Mouse (Mus musculus): ENCODE data around the gene Tmem135. TPM values are rescaled to one million over a fixed set of nuclear protein-coding genes. Genes with fewer than 3 reads are reported as not detected.

Gene Tmem135
- polyA plus RNA-seq, 1 experiment from 2014 or later: 22.9 TPM

DNA sequence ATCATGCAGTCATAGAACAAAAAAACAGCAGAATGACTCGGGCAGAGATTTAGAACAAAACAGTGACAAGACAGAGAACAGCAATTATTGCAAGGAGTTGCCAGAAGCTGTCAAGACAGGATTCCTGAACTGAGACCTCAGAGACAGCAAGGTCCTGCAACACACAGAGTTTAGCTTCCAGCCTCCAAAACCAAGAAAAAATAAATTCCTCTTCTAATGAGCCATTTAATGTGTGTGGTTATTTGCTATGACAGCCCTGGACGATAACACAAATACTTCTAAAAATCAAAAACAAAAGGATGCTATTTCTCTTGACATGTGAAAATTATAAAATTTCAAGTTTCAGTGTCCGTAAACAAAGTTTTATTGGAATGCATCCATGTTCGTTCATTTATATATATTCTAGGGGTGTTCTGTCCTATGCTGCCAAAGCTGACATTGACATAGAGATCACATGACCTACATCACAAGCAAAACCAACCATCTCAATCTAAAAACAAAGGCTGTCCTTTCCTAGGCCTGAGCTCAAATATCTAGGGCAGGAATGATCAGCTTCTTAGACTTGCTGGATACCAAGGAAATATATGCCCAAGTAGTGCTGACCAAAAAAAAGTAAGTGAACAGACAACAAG, 146.0 kb downstream of the Tmem135 start:
- no peak overlapping the region for H3K9ac ChIP-seq
- no peak for ATAC-seq (ENCODE audit: low FRiP score, low read depth)
- no peaks in the 10 kb centered on the region for H3K36me3 ChIP-seq
- H3K9me3 ChIP-seq: no peaks in the 10 kb centered on the region
- peaks cover 12% of the 10 kb centered on the region; the same call in 1 of the 2 replicates for H3K4me1 ChIP-seq
- H3K27ac ChIP-seq: no peak overlapping the region
- no peak overlapping the region for H3K4me3 ChIP-seq
- no peaks in the 10 kb centered on the region for H3K27me3 ChIP-seq
- H3K4me2 ChIP-seq (replicated peaks): no peak overlapping the region
- WGBS: 54% methylated on average over 4 of the region's 4 CpGs

DNA sequence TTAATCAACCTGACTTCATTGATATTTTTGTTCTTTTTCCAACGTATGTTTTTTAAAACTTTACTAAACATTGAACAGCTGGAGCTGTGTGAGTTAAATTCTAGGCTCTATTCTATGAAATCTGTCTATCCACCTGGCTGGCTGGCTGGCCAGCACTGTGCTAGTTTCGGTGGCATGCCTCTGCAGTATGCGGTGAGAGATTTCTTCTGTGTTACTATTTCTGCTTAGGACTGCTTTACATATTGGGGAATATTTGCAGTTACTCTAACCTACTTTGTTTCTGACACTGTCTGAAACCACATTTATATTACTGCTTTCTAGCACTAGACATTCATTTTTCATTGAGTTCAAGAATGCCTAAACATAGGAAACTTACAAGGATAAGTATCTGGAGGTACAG, 150.2 kb downstream of the Tmem135 start:
- 75% methylated on average over 3 of the region's 3 CpGs for WGBS
- H3K9ac ChIP-seq: no peak overlapping the region
- H3K4me2 ChIP-seq (replicated peaks): no peak overlapping the region
- no peaks in the 10 kb centered on the region for H3K9me3 ChIP-seq
- H3K4me3 ChIP-seq: no peak overlapping the region
- no peaks in the 10 kb centered on the region for H3K27me3 ChIP-seq
- no peak for ATAC-seq (ENCODE audit: low FRiP score, low read depth)
- 0 out of 2 replicates have a peak, but pooled peaks cover 10% of the 10 kb centered on the region for H3K4me1 ChIP-seq
- H3K36me3 ChIP-seq: no peaks in the 10 kb centered on the region
- H3K27ac ChIP-seq: no peak overlapping the region

GRCm38 (mm10) chr7:89253317-89253716, 150.7 kb downstream of the Tmem135 start:
- Histone ChIP-seq H3K4me3 (no peak overlapping the region), H3K4me1 (0 out of 2 replicates have a peak, but pooled peaks cover 10% of the 10 kb centered on the region), H3K4me2 (replicated peaks) (no peak overlapping the region), H3K9ac (no peak overlapping the region), H3K9me3 (no peaks in the 10 kb centered on the region), H3K36me3 (no peaks in the 10 kb centered on the region), H3K27ac (no peak overlapping the region), H3K27me3 (no peaks in the 10 kb centered on the region)
- 59% methylated on average over 2 of the region's 2 CpGs for WGBS
- ATAC-seq (ENCODE audit: low FRiP score, low read depth): no peak

- no peak overlapping the region for H3K9ac ChIP-seq
- no peak overlapping the region for H3K27ac ChIP-seq
- H3K36me3 ChIP-seq: no peaks in the 10 kb centered on the region
- no peak for ATAC-seq (ENCODE audit: low FRiP score, low read depth)
- 0 out of 2 replicates have a peak, but pooled peaks cover 15% of the 10 kb centered on the region for H3K4me1 ChIP-seq
- H3K9me3 ChIP-seq: no peaks in the 10 kb centered on the region
- no peak overlapping the region for H3K4me2 ChIP-seq (replicated peaks)
- H3K4me3 ChIP-seq: no peak overlapping the region
- H3K27me3 ChIP-seq: no peaks in the 10 kb centered on the region
- 83% methylated on average over 4 of the region's 4 CpGs for WGBS
These were observed 152.1 kb downstream of the Tmem135 start for GRCm38 (mm10) chr7:89251880-89252453.

- Histone ChIP-seq H3K4me3 (no peak overlapping the region), H3K27ac (no peak overlapping the region), H3K27me3 (no peaks in the 10 kb centered on the region), H3K9me3 (no peaks in the 10 kb centered on the region), H3K9ac (no peak overlapping the region), H3K36me3 (no peaks in the 10 kb centered on the region), H3K4me1 (0 out of 2 replicates have a peak, but pooled peaks cover 16% of the 10 kb centered on the region), H3K4me2 (replicated peaks) (no peak overlapping the region)
- ATAC-seq (ENCODE audit: low FRiP score, low read depth): no peak
- 13% methylated on average over 7 of the region's 7 CpGs for whole genome bisulfite sequencing
These were observed 155.7 kb downstream of the Tmem135 start for GRCm38 (mm10) chr7:89248135-89248850.

DNA sequence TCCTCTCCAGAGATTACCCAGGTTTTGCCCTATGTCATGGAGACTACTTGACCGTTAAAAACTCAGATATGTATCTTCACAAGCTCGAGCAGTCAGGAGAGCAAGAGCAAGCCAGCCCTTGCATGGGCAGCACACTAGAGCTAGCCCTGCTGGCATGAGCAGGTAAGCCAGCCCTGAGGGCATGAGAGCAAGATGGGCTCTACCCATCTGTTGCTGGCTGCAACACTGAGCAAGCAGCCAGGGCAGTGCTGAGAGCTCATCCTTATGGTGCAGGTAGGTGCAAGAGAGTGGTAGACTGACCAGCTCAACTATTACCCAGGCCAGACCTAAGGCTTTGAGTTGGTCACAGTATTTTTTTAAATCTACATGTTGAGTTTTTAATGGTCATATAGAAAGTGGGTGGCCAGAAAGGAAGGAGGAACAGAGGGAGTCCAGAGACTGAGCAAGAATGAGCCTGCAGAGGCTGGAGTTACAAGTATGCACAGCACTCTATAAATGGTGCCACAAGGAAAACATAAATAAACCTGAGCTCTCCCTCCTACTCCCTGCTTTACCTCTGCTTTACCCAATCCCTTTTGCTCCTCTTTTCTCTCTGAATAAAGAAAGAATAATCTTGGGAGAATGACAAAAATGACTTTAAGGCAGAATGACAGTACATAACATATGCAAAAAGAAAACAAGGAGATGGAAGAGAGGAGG, 156.9 kb downstream of the Tmem135 start:
- 94% methylated on average over 2 of the region's 2 CpGs for WGBS
- Histone ChIP-seq H3K9me3 (no peaks in the 10 kb centered on the region), H3K4me2 (replicated peaks) (no peak overlapping the region), H3K4me1 (0 out of 2 replicates have a peak, but pooled peaks cover 16% of the 10 kb centered on the region), H3K36me3 (no peaks in the 10 kb centered on the region), H3K27me3 (no peaks in the 10 kb centered on the region), H3K4me3 (no peak overlapping the region), H3K27ac (no peak overlapping the region), H3K9ac (no peak overlapping the region)
- ATAC-seq (ENCODE audit: low FRiP score, low read depth): no peak

- H3K36me3 ChIP-seq: peaks cover 11% of the 10 kb centered on the region
- H3K4me2 ChIP-seq (replicated peaks): no peak overlapping the region
- H3K4me1 ChIP-seq: 0 out of 2 replicates have a peak, but pooled peaks cover 7% of the 10 kb centered on the region
- no peak overlapping the region for H3K4me3 ChIP-seq
- 71% methylated on average over 4 of the region's 4 CpGs for WGBS
- no peaks in the 10 kb centered on the region for H3K27me3 ChIP-seq
- no peak overlapping the region for H3K9ac ChIP-seq
- no peak overlapping the region for H3K27ac ChIP-seq
- no peaks in the 10 kb centered on the region for H3K9me3 ChIP-seq
- no peak for ATAC-seq (ENCODE audit: low FRiP score, low read depth)
These were observed 161.5 kb downstream of the Tmem135 start for GRCm38 (mm10) chr7:89242565-89242964.

DNA sequence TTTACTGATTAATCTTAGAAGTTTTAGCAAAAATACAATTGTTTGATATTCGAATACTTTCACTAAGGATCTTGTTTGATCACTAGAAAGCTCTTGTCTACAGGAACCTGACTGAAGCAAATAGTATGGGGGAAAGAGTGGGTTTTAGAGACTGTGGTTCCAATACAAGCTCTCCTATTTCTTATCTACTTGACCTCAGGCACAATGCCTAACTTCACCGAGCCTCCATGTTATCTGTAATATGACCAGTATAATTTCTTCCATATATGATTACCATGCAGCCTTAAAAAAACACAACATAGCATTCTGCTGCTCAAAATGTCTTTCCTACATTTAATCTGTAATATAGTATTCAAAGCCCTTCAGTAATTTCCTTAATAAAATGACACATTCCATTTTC, 161.9 kb downstream of the Tmem135 start:
- Histone ChIP-seq H3K9ac (no peak overlapping the region), H3K27ac (no peak overlapping the region), H3K27me3 (no peaks in the 10 kb centered on the region), H3K9me3 (no peaks in the 10 kb centered on the region), H3K4me3 (no peak overlapping the region), H3K36me3 (peaks cover 11% of the 10 kb centered on the region), H3K4me2 (replicated peaks) (no peak overlapping the region), H3K4me1 (0 out of 2 replicates have a peak, but pooled peaks cover 4% of the 10 kb centered on the region)
- ATAC-seq (ENCODE audit: low FRiP score, low read depth): no peak
- WGBS: 85% methylated on average over 2 of the region's 2 CpGs

- no peak for ATAC-seq (ENCODE audit: low FRiP score, low read depth)
- Histone ChIP-seq H3K36me3 (peaks cover 11% of the 10 kb centered on the region), H3K4me1 (no peaks in the 10 kb centered on the region), H3K27me3 (no peaks in the 10 kb centered on the region), H3K27ac (no peak overlapping the region), H3K9ac (no peak overlapping the region), H3K4me3 (no peak overlapping the region), H3K9me3 (no peaks in the 10 kb centered on the region), H3K4me2 (replicated peaks) (no peak overlapping the region)
- WGBS: 90% methylated on average over 4 of the region's 4 CpGs
These were observed 164.4 kb downstream of the Tmem135 start for GRCm38 (mm10) chr7:89239592-89239991.

- Histone ChIP-seq H3K27me3 (no peaks in the 10 kb centered on the region), H3K36me3 (peaks cover 11% of the 10 kb centered on the region)
- 76% methylated on average over 2 of the region's 2 CpGs for WGBS
These were observed 167.4 kb downstream of the Tmem135 start for GRCm38 (mm10) chr7:89236592-89236991.

GRCm38 (mm10) chr7:89235974-89236507, 168.0 kb downstream of the Tmem135 start:
- 0 out of 2 replicates have a peak, but pooled peaks cover 3% of the 10 kb centered on the region for H3K4me1 ChIP-seq
- H3K36me3 ChIP-seq: peaks cover 9% of the 10 kb centered on the region
- no peak overlapping the region for H3K9ac ChIP-seq
- no peak overlapping the region for H3K4me2 ChIP-seq (replicated peaks)
- H3K27me3 ChIP-seq: no peaks in the 10 kb centered on the region
- H3K9me3 ChIP-seq: no peaks in the 10 kb centered on the region
- H3K27ac ChIP-seq: no peak overlapping the region
- 51% methylated on average over 4 of the region's 4 CpGs for WGBS
- H3K4me3 ChIP-seq: no peak overlapping the region
- no peak for ATAC-seq (ENCODE audit: low FRiP score, low read depth)

More at GRCm38 (mm10) chr7:89236592-89236991, 167.4 kb downstream of the Tmem135 start:
- Histone ChIP-seq H3K9ac (no peak overlapping the region), H3K9me3 (no peaks in the 10 kb centered on the region), H3K4me3 (no peak overlapping the region), H3K4me1 (no peaks in the 10 kb centered on the region), H3K4me2 (replicated peaks) (no peak overlapping the region), H3K27ac (no peak overlapping the region)
- ATAC-seq (ENCODE audit: low FRiP score, low read depth): no peak

All from limb, embryonic 13.5 days (tissue).